Mouse (Mus musculus) kidney, embryonic 14.5 days (tissue): ENCODE data around the gene Mrpl23. TPM values are rescaled to one million over a fixed set of nuclear protein-coding genes. Genes with fewer than 3 reads are reported as not detected.

Experiments used
- ATAC-seq: fragments of 200-750 bp; cut with Nextera tagmentation; 2 replicates; pipeline ENCODE4 v1.8.0; 2017; ENCODE audit warnings: moderate number of reproducible peaks, mild to moderate bottlenecking, moderate TSS enrichment, moderate library complexity; ENCODE audit not compliant: low FRiP score, low TSS enrichment
- H3K27ac ChIP-seq: fragments of 300-500 bp; sonication (generic); 2 replicates; pipeline ENCODE4 v1.5.1; 2014; ENCODE audit warnings: low read depth, mild to moderate bottlenecking, low read length, moderate library complexity, mixed read lengths
- H3K27me3 ChIP-seq: fragments of 300-500 bp; sonication (generic); 2 replicates; pipeline ENCODE4 v1.6.1; 2014; ENCODE audit warnings: mild to moderate bottlenecking, low read length; ENCODE audit not compliant: control insufficient read depth, insufficient read depth
- H3K36me3 ChIP-seq: fragments of 300-500 bp; sonication (generic); 2 replicates; pipeline ENCODE4 v1.6.1; 2014; ENCODE audit warnings: low read length, mixed read lengths; ENCODE audit not compliant: control insufficient read depth, insufficient read depth
- H3K4me1 ChIP-seq: fragments of 300-500 bp; sonication (generic); 2 replicates; pipeline ENCODE4 v1.6.1; 2014; ENCODE audit warnings: low read length, mixed read lengths; ENCODE audit not compliant: control insufficient read depth, insufficient read depth
- H3K4me2 ChIP-seq: fragments of 300-500 bp; sonication (generic); replicated peaks from 2 replicates; pipeline ENCODE4 v1.6.1; 2014; ENCODE audit warnings: low read depth, mild to moderate bottlenecking, low read length
- H3K4me3 ChIP-seq: fragments of 300-500 bp; sonication (generic); 2 replicates; pipeline ENCODE4 v1.5.1; 2014; ENCODE audit warnings: mild to moderate bottlenecking, low read length
- H3K9ac ChIP-seq: fragments of 300-500 bp; sonication (generic); 2 replicates; pipeline ENCODE4 v1.6.1; 2014; ENCODE audit warnings: low read depth, mild to moderate bottlenecking, low read length, moderate library complexity
- H3K9me3 ChIP-seq: fragments of 300-500 bp; sonication (generic); 2 replicates; pipeline ENCODE4 v1.6.1; 2016; ENCODE audit warnings: low read length; ENCODE audit not compliant: control insufficient read depth
- WGBS: fragments of 180-500 bp; shearing (Covaris S2); extraction: QIAGEN DNeasy Blood & Tissue Kit; methylation state at CpG from one replicate; pipeline ENCODE4 v1.1.7; 2014; 5-methylcytosine and 5-hydroxymethylcytosine counted together
- polyA plus RNA-seq: library from polyadenylated mRNA; unstranded; fragments of >200 nt; fragmentation: Nextera tagmentation; extraction: Ambion mirVana; gene quantifications from 2 replicates; pipeline ENCODE4 v1.2.1, GENCODE M21; 2014

Mrpl23 gene
- polyA plus RNA-seq, 1 experiment from 2014 or later, result 33.4 TPM

- H3K9ac ChIP-seq, result no peak overlapping the region
- H3K4me1 ChIP-seq, result peaks cover 14% of the 10 kb centered on the region; the same call in 1 of the 2 replicates
- ATAC-seq, result no peak
- H3K27ac ChIP-seq, result no peak overlapping the region
- no peaks in the 10 kb centered on the region for H3K27me3 ChIP-seq
- no peak overlapping the region for H3K4me2 ChIP-seq
- H3K36me3 ChIP-seq, result peaks cover 20% of the 10 kb centered on the region
- 85% methylated on average over 2 of the region's 2 CpGs for WGBS
- no peaks in the 10 kb centered on the region for H3K9me3 ChIP-seq
- no peak overlapping the region for H3K4me3 ChIP-seq
These were observed 34.7 kb upstream of the Mrpl23 start for GRCm38 (mm10) chr7:142497775-142498174.

GRCm38 (mm10) chr7:142498575-142498974 lies 33.9 kb upstream of the Mrpl23 start, which contains the start of gene Tnnt3:
Gene Tnnt3 (plus strand): TSS chr7:142498836.
- 87% methylated on average over 2 of the region's 2 CpGs for WGBS

GRCm38 (mm10) chr7:142499010-142499721 lies 33.3 kb upstream of the Mrpl23 start:
- Histone ChIP-seq H3K4me2 (no peak overlapping the region), H3K4me1 (peaks cover 14% of the 10 kb centered on the region; the same call in 1 of the 2 replicates), H3K27ac (peak overlapping the region; percentile 51; the same call in 1 of the 2 replicates), H3K9me3 (no peaks in the 10 kb centered on the region), H3K27me3 (no peaks in the 10 kb centered on the region), H3K9ac (no peak overlapping the region), H3K36me3 (peaks cover 11% of the 10 kb centered on the region), H3K4me3 (no peak overlapping the region)
- no peak for ATAC-seq
- WGBS, result 56% methylated on average over 5 of the region's 5 CpGs

More at GRCm38 (mm10) chr7:142498575-142498974, 33.9 kb upstream of the Mrpl23 start, which contains the start of gene Tnnt3:
- H3K4me2 ChIP-seq, result no peak within 1 kb of the TSS
- peaks cover 14% of the 10 kb centered on the region; the same call in 1 of the 2 replicates for H3K4me1 ChIP-seq
- peaks cover 17% of the 10 kb centered on the region for H3K36me3 ChIP-seq
- H3K4me3 ChIP-seq, result no peak within 1 kb of the TSS
- no peak within 1 kb of the TSS for H3K9ac ChIP-seq
- no peaks in the 10 kb centered on the region for H3K27me3 ChIP-seq
- peak within 1 kb of the TSS; percentile 51; the same call in 1 of the 2 replicates for H3K27ac ChIP-seq
- ATAC-seq, result no peak
- no peaks in the 10 kb centered on the region for H3K9me3 ChIP-seq

- WGBS, result 93% methylated on average over 1 of the region's 1 CpGs
- Histone ChIP-seq H3K27me3 (no peaks in the 10 kb centered on the region), H3K9me3 (no peaks in the 10 kb centered on the region), H3K9ac (no peak overlapping the region), H3K36me3 (0 out of 2 replicates have a peak, but pooled peaks cover 4% of the 10 kb centered on the region), H3K4me3 (no peak overlapping the region), H3K27ac (peak overlapping the region; percentile 51; the same call in 1 of the 2 replicates), H3K4me2 (no peak overlapping the region), H3K4me1 (peaks cover 15% of the 10 kb centered on the region; the same call in 1 of the 2 replicates)
- ATAC-seq, result no peak
These were observed 32.5 kb upstream of the Mrpl23 start for GRCm38 (mm10) chr7:142500032-142500431.

GRCm38 (mm10) chr7:142503206-142503605 lies 29.3 kb upstream of the Mrpl23 start:
- no peak overlapping the region for H3K4me3 ChIP-seq
- H3K9me3 ChIP-seq, result no peaks in the 10 kb centered on the region
- WGBS, result 82% methylated on average over 4 of the region's 4 CpGs
- no peak overlapping the region for H3K9ac ChIP-seq
- H3K27ac ChIP-seq, result no peak overlapping the region
- no peaks in the 10 kb centered on the region for H3K36me3 ChIP-seq
- ATAC-seq, result no peak
- H3K4me1 ChIP-seq, result peaks cover 37% of the 10 kb centered on the region
- H3K4me2 ChIP-seq, result no peak overlapping the region
- H3K27me3 ChIP-seq, result 0 out of 2 replicates have a peak, but pooled peaks cover 3% of the 10 kb centered on the region

- Histone ChIP-seq H3K9ac (0 out of 2 replicates have a peak overlapping the region, but pooled peaks have one; percentile 40), H3K4me3 (no peak overlapping the region)
- peak; percentile 48; the same call in 1 of the 2 replicates for ATAC-seq
These were observed 26.5 kb upstream of the Mrpl23 start for GRCm38 (mm10) chr7:142505942-142506341.

GRCm38 (mm10) chr7:142506501-142506900 lies 26.0 kb upstream of the Mrpl23 start:
- Histone ChIP-seq H3K4me1 (peaks cover 38% of the 10 kb centered on the region), H3K9ac (no peak overlapping the region)

More at GRCm38 (mm10) chr7:142505942-142506341, 26.5 kb upstream of the Mrpl23 start:
- 20% methylated on average over 2 of the region's 2 CpGs for WGBS
- Histone ChIP-seq H3K4me1 (peaks cover 38% of the 10 kb centered on the region), H3K9me3 (no peaks in the 10 kb centered on the region), H3K27ac (peak overlapping the region; percentile 56; the same call in 1 of the 2 replicates), H3K27me3 (0 out of 2 replicates have a peak, but pooled peaks cover 3% of the 10 kb centered on the region), H3K4me2 (no peak overlapping the region), H3K36me3 (no peaks in the 10 kb centered on the region)

GRCm38 (mm10) chr7:142507453-142507852 lies 25.0 kb upstream of the Mrpl23 start:
- H3K9me3 ChIP-seq, result no peaks in the 10 kb centered on the region
- 0 out of 2 replicates have a peak, but pooled peaks cover 3% of the 10 kb centered on the region for H3K27me3 ChIP-seq
- no peaks in the 10 kb centered on the region for H3K36me3 ChIP-seq
- H3K4me2 ChIP-seq, result no peak overlapping the region
- WGBS, result 91% methylated on average over 9 of the region's 9 CpGs
- no peak overlapping the region for H3K27ac ChIP-seq
- no peak overlapping the region for H3K9ac ChIP-seq
- peaks cover 38% of the 10 kb centered on the region for H3K4me1 ChIP-seq
- no peak overlapping the region for H3K4me3 ChIP-seq
- no peak for ATAC-seq

More at GRCm38 (mm10) chr7:142506501-142506900, 26.0 kb upstream of the Mrpl23 start:
- Histone ChIP-seq H3K4me2 (no peak overlapping the region), H3K36me3 (no peaks in the 10 kb centered on the region), H3K27me3 (0 out of 2 replicates have a peak, but pooled peaks cover 3% of the 10 kb centered on the region), H3K4me3 (no peak overlapping the region), H3K27ac (peak overlapping the region; percentile 56; the same call in 1 of the 2 replicates), H3K9me3 (no peaks in the 10 kb centered on the region)
- 37% methylated on average over 4 of the region's 4 CpGs for WGBS
- ATAC-seq, result 0 out of 2 replicates have a peak, but pooled peaks have one; percentile 16

GRCm38 (mm10) chr7:142509518-142509917 lies 23.0 kb upstream of the Mrpl23 start:
- 7% methylated on average over 14 of the region's 14 CpGs for WGBS

More at GRCm38 (mm10) chr7:142509518-142509917, 23.0 kb upstream of the Mrpl23 start:
- H3K4me1 ChIP-seq, result peaks cover 38% of the 10 kb centered on the region
- H3K9ac ChIP-seq, result no peak overlapping the region
- H3K9me3 ChIP-seq, result no peaks in the 10 kb centered on the region
- H3K36me3 ChIP-seq, result no peaks in the 10 kb centered on the region
- peak; percentile 29 for ATAC-seq
- H3K4me2 ChIP-seq, result no peak overlapping the region
- peak overlapping the region; percentile 97 for H3K27ac ChIP-seq
- 0 out of 2 replicates have a peak, but pooled peaks cover 3% of the 10 kb centered on the region for H3K27me3 ChIP-seq
- no peak overlapping the region for H3K4me3 ChIP-seq
